Mouse (Mus musculus) liver, adult 2 months (tissue): Measurements from ENCODE around the gene Rsrc1.

Experiments used
- CTCF ChIP-seq: fragments of 200-500 bp; IDR thresholded peaks from 2 replicates; pipeline ENCODE4 v1.5.1; 2011; ENCODE audit warnings: low read depth, low read length, control low read depth
- POLR2A ChIP-seq: fragments of 200-500 bp; IDR thresholded peaks from 2 replicates; pipeline ENCODE4 v1.6.1; 2011; ENCODE audit warnings: low read length, control low read depth; ENCODE audit not compliant: insufficient read depth; ENCODE audit errors: extremely low read depth

GRCm38 (mm10) chr3:67070575-67071488 is 89.6 kb downstream of the Rsrc1 start:
- TF ChIP-seq CTCF (no peak), POLR2A (no peak)
